Mouse (Mus musculus) right cerebral cortex, postnatal 4 days (tissue): ENCODE results near the gene Ccdc153.

ENCODE experiments used
- DNase-seq: peaks from one replicate; pipeline ENCODE4 v3.0.0-alpha.2; 2022

Ccdc153 gene

GRCm38 (mm10) chr9:44241418-44241817 is 942 bp downstream of the Ccdc153 start:
- no peak for DNase-seq

GRCm38 (mm10) chr9:44243621-44244020 is 3.1 kb downstream of the Ccdc153 start:
- DNase-seq: no peak

- DNase-seq: no peak
Measured at GRCm38 (mm10) chr9:44247907-44248306, 7.4 kb downstream of the Ccdc153 start.

- DNase-seq: peak; percentile 57
Measured at GRCm38 (mm10) chr9:44249181-44250146, 9.0 kb downstream of the Ccdc153 start.

GRCm38 (mm10) chr9:44250445-44250844 is 10.0 kb downstream of the Ccdc153 start:
- no peak for DNase-seq

- no peak for DNase-seq
Measured at GRCm38 (mm10) chr9:44251314-44251713, 10.8 kb downstream of the Ccdc153 start, which contains the start of gene Pdzd3. Gene Pdzd3 (minus strand): TSS chr9:44251471.

GRCm38 (mm10) chr9:44253441-44253840 is 13.0 kb downstream of the Ccdc153 start:
- no peak for DNase-seq

GRCm38 (mm10) chr9:44254508-44255135 is 14.1 kb downstream of the Ccdc153 start:
- DNase-seq: no peak

- no peak for DNase-seq
Measured at GRCm38 (mm10) chr9:44255136-44255521, 14.7 kb downstream of the Ccdc153 start.

- DNase-seq: no peak
Measured at GRCm38 (mm10) chr9:44256213-44256612, 15.7 kb downstream of the Ccdc153 start.

GRCm38 (mm10) chr9:44259014-44259413 is 18.5 kb downstream of the Ccdc153 start:
- no peak for DNase-seq

- no peak for DNase-seq
Measured at GRCm38 (mm10) chr9:44261388-44261787, 20.9 kb downstream of the Ccdc153 start.

- no peak for DNase-seq
Measured at GRCm38 (mm10) chr9:44266478-44267226, 26.2 kb downstream of the Ccdc153 start.

GRCm38 (mm10) chr9:44267319-44268026 is 27.0 kb downstream of the Ccdc153 start:
- DNase-seq: no peak

GRCm38 (mm10) chr9:44268027-44268360 is 27.5 kb downstream of the Ccdc153 start:
- DNase-seq: peak; percentile 88

- DNase-seq: no peak
Measured at GRCm38 (mm10) chr9:44268432-44268831, 28.0 kb downstream of the Ccdc153 start, which contains the start of gene Nlrx1. Gene Nlrx1 (minus strand): TSS chr9:44268599.

GRCm38 (mm10) chr9:44269077-44269476 is 28.6 kb downstream of the Ccdc153 start:
- no peak for DNase-seq

- no peak for DNase-seq
Measured at GRCm38 (mm10) chr9:44269973-44270372, 29.5 kb downstream of the Ccdc153 start.

GRCm38 (mm10) chr9:44283183-44283582 is 42.7 kb downstream of the Ccdc153 start:
- DNase-seq: no peak

- no peak for DNase-seq
Measured at GRCm38 (mm10) chr9:44286256-44286850, 45.9 kb downstream of the Ccdc153 start.

- no peak for DNase-seq
Measured at GRCm38 (mm10) chr9:44287003-44287400, 46.5 kb downstream of the Ccdc153 start.

- peak; percentile 52 for DNase-seq
Measured at GRCm38 (mm10) chr9:44287401-44288075, 47.1 kb downstream of the Ccdc153 start.
